Mouse (Mus musculus) E14TG2a.4 (cell line): ENCODE results near the gene Fam205a4.
"Not testable (repeated sequence)": the region's sequence is repeated elsewhere in the genome, so short reads cannot be mapped to it uniquely, and the experiment has no call there.

Experiments used
- CTCF ChIP-seq: conservative IDR thresholded peaks from 2 replicates; pipeline ENCODE4 v1.5.1; 2014; ENCODE audit warnings: low read length
- NANOG ChIP-seq: IDR thresholded peaks from 2 replicates; pipeline ENCODE4 v1.6.1; 2014; ENCODE audit warnings: borderline replicate concordance, low read length, mixed read lengths
- POU5F1 ChIP-seq: IDR thresholded peaks from 2 replicates; pipeline ENCODE4 v1.6.1; 2014; ENCODE audit warnings: low read length, borderline replicate concordance

DNA sequence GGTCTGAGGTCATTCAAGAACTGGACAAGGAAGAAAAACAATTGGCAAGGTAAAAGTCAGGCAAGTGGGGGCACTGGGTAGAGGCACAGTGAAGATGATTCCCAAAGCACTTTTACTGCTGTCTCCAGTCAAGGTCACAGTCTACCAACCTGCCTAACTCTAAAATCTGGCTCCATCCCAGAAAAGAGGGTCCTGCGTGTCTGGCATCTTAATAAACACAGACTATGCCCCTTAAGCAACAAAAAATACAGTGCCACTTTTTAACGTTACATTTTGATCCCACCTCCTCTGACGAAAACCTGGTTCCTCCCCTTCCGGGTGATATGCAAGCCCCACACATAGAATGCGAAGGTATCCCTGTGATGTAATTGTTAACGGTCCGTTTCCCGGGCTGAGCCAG, 24.6 kb upstream of the Fam205a4 start, which contains the start of gene Gm20878:
- not testable (repeated sequence) for TF ChIP-seq CTCF, NANOG, POU5F1
